Mouse (Mus musculus) induced T-regulatory cell, adult 2 months (primary cell): Measurements from ENCODE around the gene Polr1b.

Experiments
- DNase-seq: peaks from one replicate; pipeline ENCODE4 v3.0.0-alpha.2; 2012; ENCODE audit warnings: low read depth

Polr1b gene

GRCm38 (mm10) chr2:129118061-129118460 lies 17.3 kb downstream of the Polr1b start:
- no peak for DNase-seq

- DNase-seq = no peak
Observed at GRCm38 (mm10) chr2:129121986-129122385, 21.2 kb downstream of the Polr1b start.

DNA sequence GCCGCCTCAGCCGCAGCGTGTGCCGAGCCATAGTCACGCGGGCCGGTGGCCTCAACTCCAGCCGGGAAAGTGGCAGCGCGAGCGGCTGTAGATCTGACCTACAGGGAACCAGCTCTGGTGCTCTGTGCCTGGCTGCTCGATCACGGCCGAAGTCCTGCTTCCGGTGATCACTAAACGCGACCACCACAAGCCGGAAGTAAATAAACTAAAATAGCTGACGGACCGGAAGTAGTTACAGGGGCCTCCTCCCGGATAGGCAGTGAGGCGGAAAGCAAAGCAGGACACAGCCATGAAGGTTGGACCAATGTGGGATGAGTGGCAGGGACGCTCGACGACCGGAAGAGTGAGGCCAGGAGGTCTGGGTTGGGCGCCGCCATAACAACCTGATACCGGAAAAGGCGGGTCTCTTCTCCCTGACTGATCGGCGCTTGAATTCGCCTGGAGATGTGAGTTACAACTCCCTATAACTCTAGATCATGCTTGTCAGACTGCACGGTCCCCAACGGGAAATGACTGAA lies 28.7 kb downstream of the Polr1b start, which contains the start of gene Chchd5:
Chchd5 (plus strand) TSS at position 289 of the 518 bp plus-strand sequence.
- peak; percentile 91 for DNase-seq

- peak; percentile 51 for DNase-seq
Observed at GRCm38 (mm10) chr2:129129987-129130545, 29.3 kb downstream of the Polr1b start.

DNA sequence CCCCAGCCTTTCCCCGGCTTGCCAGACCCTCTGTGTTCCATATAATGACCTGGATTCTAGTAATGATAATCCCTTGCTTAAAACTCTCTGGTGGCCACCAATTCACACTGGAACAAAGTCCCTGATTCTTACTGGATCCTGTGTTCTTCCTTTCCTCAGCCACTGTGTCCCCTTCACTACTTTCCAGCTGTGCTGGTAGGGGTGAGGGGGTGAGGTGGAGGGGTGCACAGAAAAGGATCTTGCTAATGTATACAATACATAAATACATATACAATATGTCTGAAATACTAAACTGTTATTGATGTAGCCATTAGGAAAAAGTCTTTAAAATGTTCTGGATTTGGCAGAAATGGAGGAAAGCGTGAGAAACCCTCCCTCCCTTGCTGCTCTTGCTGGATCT lies 30.0 kb downstream of the Polr1b start:
- no peak for DNase-seq

- peak; percentile 22 for DNase-seq
Observed at GRCm38 (mm10) chr2:129132231-129132630, 31.4 kb downstream of the Polr1b start.

GRCm38 (mm10) chr2:129133006-129133805 lies 32.4 kb downstream of the Polr1b start:
- no peak for DNase-seq

DNA sequence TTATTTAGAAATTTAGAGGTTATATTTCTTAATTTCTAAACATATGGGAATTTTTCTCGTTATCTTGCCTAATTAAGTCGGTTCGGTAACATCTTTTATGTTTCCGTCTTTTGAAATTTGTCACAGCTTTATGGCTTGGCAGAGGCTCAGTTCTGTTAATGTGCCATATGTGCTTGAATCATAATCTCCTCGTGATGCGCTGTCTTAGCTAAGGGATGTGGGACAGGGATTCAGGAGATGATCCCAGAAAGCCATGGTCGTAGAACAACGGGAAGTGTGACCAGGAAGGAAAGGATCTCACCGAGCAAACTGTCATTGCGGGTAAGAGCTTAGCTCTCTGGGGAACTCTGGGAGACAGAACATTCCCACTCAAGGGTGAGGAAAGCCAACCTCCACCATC lies 39.1 kb downstream of the Polr1b start:
- DNase-seq = no peak

DNA sequence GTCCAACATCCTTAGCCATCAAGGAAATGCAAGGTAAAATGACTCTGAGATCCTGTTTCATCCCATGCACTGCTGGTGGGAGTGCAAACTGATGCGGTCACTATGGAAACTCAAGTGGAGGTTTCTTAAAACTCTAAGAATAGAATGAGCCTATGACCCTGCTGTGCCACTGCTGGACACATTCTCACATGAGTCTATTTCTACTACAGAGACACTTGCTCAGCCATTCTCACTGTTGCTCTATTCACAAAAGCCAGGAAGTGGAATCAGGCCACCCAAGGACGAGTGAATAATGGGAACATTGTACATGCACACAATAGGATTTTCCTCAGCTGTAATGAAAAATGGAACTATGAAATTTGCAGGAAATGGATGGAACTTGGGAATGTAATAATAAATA lies 48.0 kb downstream of the Polr1b start:
- DNase-seq = no peak

GRCm38 (mm10) chr2:129150386-129150785 lies 49.6 kb downstream of the Polr1b start:
- DNase-seq = no peak

DNA sequence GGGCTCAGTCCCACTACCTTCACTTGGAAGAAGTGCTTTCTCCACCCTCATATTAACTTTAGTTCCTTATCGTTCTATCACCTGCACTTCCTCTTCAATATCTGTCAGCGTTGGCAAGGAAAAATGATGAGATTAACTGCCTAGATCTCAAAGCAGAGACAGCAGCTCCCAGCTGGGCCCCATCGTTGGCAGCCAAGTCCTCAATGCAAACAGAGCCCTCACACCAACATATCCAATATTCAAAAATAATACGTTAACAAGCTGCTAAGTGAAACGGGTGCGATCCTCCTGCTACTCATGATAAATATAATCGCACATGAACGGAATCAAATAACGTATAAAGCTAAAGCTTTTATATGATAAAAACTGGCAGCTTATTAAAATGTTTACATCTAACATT lies 50.3 kb downstream of the Polr1b start:
- DNase-seq = no peak

GRCm38 (mm10) chr2:129152751-129153150 lies 52.0 kb downstream of the Polr1b start:
- no peak for DNase-seq

DNA sequence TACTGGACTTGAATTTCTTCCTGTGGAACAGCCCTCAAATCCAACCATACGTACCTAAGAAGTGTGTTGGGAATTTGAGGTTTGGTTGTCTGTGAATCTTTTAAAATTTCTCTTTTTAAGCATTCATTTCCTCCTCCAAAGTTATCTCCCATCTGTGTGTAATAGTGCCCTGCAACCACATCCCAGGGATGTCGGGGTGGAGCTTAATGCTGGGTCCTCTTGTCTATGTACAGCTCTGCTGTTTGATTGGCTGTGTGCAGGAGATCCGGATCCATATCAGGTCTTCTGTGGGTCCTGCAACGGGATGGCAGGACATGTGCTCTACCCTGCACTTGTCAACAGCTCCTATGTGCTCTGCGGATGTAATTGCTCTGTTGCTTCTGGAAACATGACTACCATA lies 64.0 kb downstream of the Polr1b start:
- DNase-seq = no peak

DNA sequence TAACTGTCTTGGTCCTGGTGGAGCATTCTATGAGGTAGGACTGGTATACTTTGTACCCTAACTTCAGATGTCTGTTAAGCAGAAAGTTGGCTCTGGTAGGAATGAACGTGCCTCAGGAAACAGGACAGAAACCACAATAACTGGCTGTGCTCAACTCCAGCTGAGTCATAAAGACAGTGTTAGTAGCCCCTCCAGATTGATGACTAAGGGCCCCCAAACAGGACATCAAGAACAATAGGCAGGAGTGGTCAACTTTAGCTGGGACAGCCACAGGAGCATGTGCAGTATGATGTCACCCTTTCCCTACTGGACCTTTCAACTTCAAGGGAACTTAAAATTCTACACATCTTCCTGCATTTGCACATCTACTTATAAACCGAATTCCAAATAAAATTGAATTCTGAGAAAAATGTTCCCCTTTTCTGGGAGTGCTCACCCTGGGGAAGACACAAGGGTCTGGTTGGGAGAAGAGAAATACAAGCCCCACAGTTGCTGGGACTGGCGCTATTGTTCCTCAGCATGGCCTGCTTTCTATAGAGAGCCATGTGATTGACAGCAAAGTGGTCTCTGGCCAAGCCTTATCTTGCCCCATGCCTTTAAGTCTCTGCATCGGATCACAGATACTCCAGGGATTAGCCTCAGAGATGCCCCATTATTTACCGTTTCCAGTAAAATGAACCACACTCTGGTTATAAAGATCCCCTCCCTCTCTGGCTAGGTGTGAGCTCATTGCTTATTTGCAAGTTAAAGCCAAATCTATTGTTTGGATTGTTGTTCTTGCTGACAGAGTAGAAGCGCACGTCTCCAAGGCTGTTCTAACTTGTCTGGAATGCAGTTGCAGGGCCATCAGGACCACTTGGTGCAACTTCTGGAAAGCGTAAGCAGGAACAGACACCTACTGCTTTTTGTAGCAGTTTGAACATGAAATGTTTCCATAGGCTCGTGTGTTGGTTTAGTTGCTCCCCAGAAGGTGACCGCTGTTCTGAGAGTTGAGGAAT lies 66.0 kb downstream of the Polr1b start:
- DNase-seq = no peak

GRCm38 (mm10) chr2:129173386-129173785 lies 72.6 kb downstream of the Polr1b start:
- DNase-seq = no peak

DNA sequence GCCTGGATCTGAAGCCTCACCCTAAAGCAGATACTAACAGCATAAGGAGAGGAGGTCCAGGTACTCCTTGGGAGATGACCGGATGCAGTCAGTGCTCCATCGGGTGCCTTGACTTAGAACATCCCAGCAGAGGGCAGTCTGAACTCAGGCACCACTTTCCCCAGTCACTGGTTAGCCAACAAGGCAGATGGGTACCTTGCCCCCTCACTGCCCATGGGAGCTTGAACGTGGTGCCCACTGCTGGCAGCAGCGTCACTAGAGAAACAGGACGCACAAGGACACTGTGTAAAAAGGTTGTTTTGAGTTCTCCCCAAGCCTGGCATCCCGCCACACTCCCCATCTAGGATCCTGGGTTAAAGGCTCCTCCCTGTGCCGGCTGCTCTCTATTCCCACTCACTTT lies 73.7 kb downstream of the Polr1b start:
- DNase-seq = peak; percentile 73

DNA sequence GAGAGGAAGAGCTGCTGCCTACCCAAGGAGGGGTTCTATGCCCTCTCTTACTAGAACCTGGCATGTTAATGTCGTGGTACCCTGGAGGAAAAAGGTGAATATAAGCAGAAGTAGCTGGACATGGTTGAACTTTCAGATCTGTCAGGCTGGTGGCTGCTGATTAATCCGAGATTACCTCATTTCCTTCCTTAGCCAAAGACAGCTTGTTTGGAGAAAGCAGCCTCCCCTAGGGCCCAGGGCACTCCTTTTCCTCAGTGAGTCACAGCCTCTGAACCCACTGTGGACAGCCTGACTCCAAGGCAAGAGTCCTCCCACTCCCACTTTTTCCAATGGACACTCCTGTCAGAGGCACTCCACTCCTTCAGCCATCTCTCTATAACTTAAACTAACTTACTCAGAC lies 74.8 kb downstream of the Polr1b start:
- DNase-seq = no peak
